Mouse (Mus musculus) midbrain, postnatal 0 days (tissue): ENCODE measurements at regions not wholly inside any gene's neighbourhood (a gene's known extent, or its start where the extent isn't known, plus 50 kb on each side); places are given as distances from the start of the nearest gene placed in this dataset.

Experiments used
- ATAC-seq: fragments of 200-750 bp; cut with Nextera tagmentation; 2 replicates; pipeline ENCODE4 v1.8.0; 2017; ENCODE audit warnings: moderate number of reproducible peaks, mild to moderate bottlenecking, moderate TSS enrichment, moderate library complexity; ENCODE audit not compliant: low FRiP score
- DNase-seq: peaks from one replicate; pipeline ENCODE4 v3.0.0-alpha.2; 2015; ENCODE audit warnings: low spot score
- H3K27ac ChIP-seq: fragments of 300-500 bp; sonication (generic); 2 replicates; pipeline ENCODE4 v1.5.1; 2014; ENCODE audit warnings: low read depth, mild to moderate bottlenecking, low read length, mixed read lengths
- H3K27me3 ChIP-seq: fragments of 300-500 bp; sonication (generic); 2 replicates; pipeline ENCODE4 v1.6.1; 2014; ENCODE audit warnings: low read length, control low read depth, mixed read lengths; ENCODE audit not compliant: insufficient read depth
- H3K36me3 ChIP-seq: fragments of 300-500 bp; sonication (generic); 2 replicates; pipeline ENCODE4 v1.6.1; 2014; ENCODE audit warnings: low read length, control low read depth, mixed read lengths; ENCODE audit not compliant: insufficient read depth
- H3K4me1 ChIP-seq: fragments of 300-500 bp; sonication (generic); 2 replicates; pipeline ENCODE4 v1.6.1; 2014; ENCODE audit warnings: mild to moderate bottlenecking, control low read depth, antibody characterized with exemption, low read length, mixed read lengths; ENCODE audit not compliant: insufficient read depth
- H3K4me2 ChIP-seq: fragments of 300-500 bp; sonication (generic); 2 replicates; pipeline ENCODE4 v1.6.1; 2014; ENCODE audit warnings: low read depth, mild to moderate bottlenecking, low read length, mixed read lengths; ENCODE audit not compliant: poor library complexity, severe bottlenecking
- H3K4me3 ChIP-seq: fragments of 300-500 bp; sonication (generic); 2 replicates; pipeline ENCODE4 v1.5.1; 2014; ENCODE audit warnings: low read depth, mild to moderate bottlenecking, low read length, moderate library complexity
- H3K9ac ChIP-seq: fragments of 300-500 bp; sonication (generic); replicated peaks from 2 replicates; pipeline ENCODE4 v1.6.1; 2014; ENCODE audit warnings: mild to moderate bottlenecking, low read length, moderate library complexity, mixed read lengths; ENCODE audit not compliant: poor library complexity, severe bottlenecking
- H3K9me3 ChIP-seq: fragments of 300-500 bp; sonication (generic); 2 replicates; pipeline ENCODE4 v1.6.1; 2016; ENCODE audit warnings: low read length, control low read depth
- CTCF ChIP-seq: IDR thresholded peaks from 2 replicates; pipeline ENCODE4 v1.5.1; 2016; ENCODE audit warnings: antibody characterized with exemption, mild to moderate bottlenecking
- WGBS: fragments of 180-500 bp; shearing (Covaris S2); extraction: QIAGEN DNeasy Blood & Tissue Kit; methylation state at CpG from one replicate; pipeline ENCODE4 v1.1.7; 2014; 5-methylcytosine and 5-hydroxymethylcytosine counted together

- Histone ChIP-seq H3K4me1 (0 out of 2 replicates have a peak, but pooled peaks cover 8% of the 10 kb centered on the region), H3K9ac (no peak overlapping the region), H3K4me3 (no peak overlapping the region), H3K27me3 (no peaks in the 10 kb centered on the region), H3K36me3 (no peaks in the 10 kb centered on the region), H3K27ac (no peak overlapping the region), H3K4me2 (no peak overlapping the region), H3K9me3 (no peaks in the 10 kb centered on the region)
- 24% methylated on average over 4 of the region's 4 CpGs for WGBS
- DNase-seq, result no peak
- no peak for TF ChIP-seq CTCF
- no peak for ATAC-seq
These were observed 571.3 kb downstream of the Cdk5rap2 start for GRCm38 (mm10) chr4:69838940-69839339.

DNA sequence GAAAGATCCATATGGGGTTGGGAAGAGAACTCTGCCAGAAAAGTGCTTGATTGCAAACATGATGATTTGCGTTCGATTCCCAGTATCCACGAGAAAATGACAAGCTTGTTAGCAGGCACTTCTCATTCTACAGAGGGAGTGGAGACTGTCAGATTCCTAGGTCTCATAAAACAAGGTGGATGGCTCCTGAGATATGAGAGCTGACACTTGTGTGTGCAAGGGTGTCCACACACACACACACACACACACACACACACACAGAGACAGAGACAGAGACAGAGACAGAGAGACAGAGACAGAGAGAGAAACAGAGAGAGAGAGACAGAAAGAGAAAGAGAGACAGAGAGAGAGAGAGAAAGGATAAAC, 585.4 kb downstream of the Cdk5rap2 start:
- H3K9me3 ChIP-seq, result no peaks in the 10 kb centered on the region
- no peak overlapping the region for H3K4me3 ChIP-seq
- WGBS, result 15% methylated on average over 3 of the region's 3 CpGs
- no peak overlapping the region for H3K27ac ChIP-seq
- no peak overlapping the region for H3K9ac ChIP-seq
- no peak overlapping the region for H3K4me2 ChIP-seq
- no peaks in the 10 kb centered on the region for H3K27me3 ChIP-seq
- ATAC-seq (no peak), DNase-seq (no peak)
- no peaks in the 10 kb centered on the region for H3K4me1 ChIP-seq
- no peaks in the 10 kb centered on the region for H3K36me3 ChIP-seq
- no peak for TF ChIP-seq CTCF

DNA sequence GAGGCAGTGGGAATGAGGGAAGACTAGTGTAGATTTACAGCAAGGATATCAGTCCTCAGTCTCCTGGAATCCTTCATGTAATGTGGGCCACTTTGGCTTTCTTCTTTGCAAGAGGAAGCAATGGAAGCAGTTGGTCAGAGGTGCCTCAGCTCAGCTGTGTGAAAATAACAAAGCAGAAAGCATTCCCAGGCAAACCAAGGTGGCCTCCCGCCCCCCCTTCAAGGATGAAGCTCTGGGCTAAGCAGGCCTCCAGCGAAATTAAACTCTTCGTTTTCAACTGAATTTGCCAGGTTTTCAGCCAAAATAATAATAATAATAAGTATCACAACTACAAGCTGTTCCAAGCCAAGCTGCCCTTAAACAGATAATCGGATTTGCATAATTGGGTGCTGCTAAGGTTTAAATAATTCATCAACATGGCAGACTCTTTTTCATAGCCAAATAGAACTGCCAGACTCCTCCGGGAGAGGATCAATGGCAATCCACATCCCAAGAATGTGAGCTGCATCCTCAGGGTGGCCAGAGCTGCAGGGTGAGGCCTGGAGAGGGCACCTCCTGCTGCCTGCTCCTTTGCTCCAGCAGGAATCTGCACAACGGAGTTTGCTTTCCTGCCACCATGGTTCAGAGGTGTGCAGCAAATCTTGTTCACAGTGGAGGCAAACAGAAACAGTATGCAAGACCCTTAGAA, 585.9 kb downstream of the Cdk5rap2 start:
- Histone ChIP-seq H3K4me2 (no peak overlapping the region), H3K4me3 (no peak overlapping the region), H3K27me3 (no peaks in the 10 kb centered on the region), H3K27ac (no peak overlapping the region), H3K36me3 (no peaks in the 10 kb centered on the region), H3K9me3 (no peaks in the 10 kb centered on the region), H3K4me1 (no peaks in the 10 kb centered on the region), H3K9ac (no peak overlapping the region)
- TF ChIP-seq CTCF, result peak; percentile 24
- DNase-seq, result no peak
- peak; percentile 62; the same call in 1 of the 2 replicates for ATAC-seq
- 13% methylated on average over 6 of the region's 6 CpGs for whole genome bisulfite sequencing

- no peaks in the 10 kb centered on the region for H3K27me3 ChIP-seq
- no peak overlapping the region for H3K4me2 ChIP-seq
- ATAC-seq, result no peak
- no peak for TF ChIP-seq CTCF
- H3K9me3 ChIP-seq, result no peaks in the 10 kb centered on the region
- H3K4me3 ChIP-seq, result no peak overlapping the region
- H3K36me3 ChIP-seq, result no peaks in the 10 kb centered on the region
- no peaks in the 10 kb centered on the region for H3K4me1 ChIP-seq
- 26% methylated on average over 1 of the region's 1 CpGs for WGBS
- DNase-seq, result no peak
- H3K27ac ChIP-seq, result no peak overlapping the region
- no peak overlapping the region for H3K9ac ChIP-seq
These were observed 586.8 kb downstream of the Cdk5rap2 start for GRCm38 (mm10) chr4:69823311-69823940.

GRCm38 (mm10) chr4:69818885-69819284, 591.4 kb downstream of the Cdk5rap2 start:
- no peak for DNase-seq

GRCm38 (mm10) chr4:69785481-69786050, 624.7 kb downstream of the Cdk5rap2 start:
- Histone ChIP-seq H3K27me3 (no peaks in the 10 kb centered on the region), H3K9me3 (no peaks in the 10 kb centered on the region), H3K27ac (no peak overlapping the region), H3K36me3 (no peaks in the 10 kb centered on the region), H3K4me3 (no peak overlapping the region), H3K4me1 (no peaks in the 10 kb centered on the region), H3K9ac (no peak overlapping the region), H3K4me2 (no peak overlapping the region)
- peak; percentile 11 for DNase-seq
- no peak for TF ChIP-seq CTCF
- 66% methylated on average over 7 of the region's 7 CpGs for WGBS
- ATAC-seq, result no peak

More at GRCm38 (mm10) chr4:69818885-69819284, 591.4 kb downstream of the Cdk5rap2 start:
- Histone ChIP-seq H3K4me2 (no peak overlapping the region), H3K4me1 (no peaks in the 10 kb centered on the region), H3K9me3 (no peaks in the 10 kb centered on the region), H3K36me3 (no peaks in the 10 kb centered on the region), H3K4me3 (no peak overlapping the region), H3K9ac (no peak overlapping the region), H3K27ac (no peak overlapping the region), H3K27me3 (no peaks in the 10 kb centered on the region)
- no peak for ATAC-seq
- TF ChIP-seq CTCF, result no peak
- 10% methylated on average over 3 of the region's 3 CpGs for WGBS
